Mouse (Mus musculus) myocyte (in vitro differentiated cells): ENCODE measurements around the gene Nif3l1. TPM values are rescaled to one million over a fixed set of nuclear protein-coding genes. Genes with fewer than 3 reads are reported as not detected.

Source experiments
- H3K27me3 ChIP-seq: one replicate; pipeline ENCODE4 v1.6.1; 2011; ENCODE audit not compliant: control insufficient read depth, insufficient read depth, insufficient read length
- H3K36me3 ChIP-seq: one replicate; pipeline ENCODE4 v1.6.1; 2011; ENCODE audit not compliant: control insufficient read depth, insufficient read depth
- H3K4me2 ChIP-seq: one replicate; pipeline ENCODE4 v1.6.1; 2011; ENCODE audit warnings: low read depth, control low read depth
- H3K4me3 ChIP-seq: one replicate; pipeline ENCODE4 v1.5.1; 2011; ENCODE audit warnings: mild to moderate bottlenecking, control low read depth, moderate library complexity
- H3K79me2 ChIP-seq: one replicate; pipeline ENCODE4 v1.6.1; 2011; ENCODE audit not compliant: control insufficient read depth, insufficient read depth
- H3ac ChIP-seq: one replicate; pipeline ENCODE4 v1.6.1; 2011; ENCODE audit not compliant: control insufficient read depth, insufficient read length
- CEBPB ChIP-seq: IDR thresholded peaks from 2 replicates; pipeline ENCODE4 v1.6.1; 2011; ENCODE audit warnings: mild to moderate bottlenecking, moderate library complexity; ENCODE audit not compliant: poor library complexity, insufficient read depth, severe bottlenecking
- E2F4 ChIP-seq: IDR thresholded peaks from one replicate; pipeline ENCODE4 v1.6.1; 2011; ENCODE audit warnings: mild to moderate bottlenecking, control low read depth, moderate library complexity; ENCODE audit not compliant: insufficient read depth
- MAX ChIP-seq: IDR thresholded peaks from one replicate; pipeline ENCODE4 v1.6.1; 2011; ENCODE audit warnings: low read depth, mild to moderate bottlenecking, control low read depth
- MYOD1 ChIP-seq, 3 experiments: IDR thresholded peaks; one replicate each; pipeline ENCODE4 v1.6.1; 2011; ENCODE audit warnings: control low read depth in 2 of 3, low read depth in 2 of 3, mild to moderate bottlenecking in 2 of 3, moderate library complexity in 1 of 3; ENCODE audit not compliant: insufficient read length in 2 of 3, control insufficient read depth in 1 of 3
- MYOG ChIP-seq, 3 experiments: IDR thresholded peaks; one replicate each; pipeline ENCODE4 v1.6.1; 2011; ENCODE audit warnings: control low read depth in 2 of 3, low read depth in 2 of 3, mild to moderate bottlenecking in 2 of 3; ENCODE audit not compliant: insufficient read length in 2 of 3, control insufficient read depth in 1 of 3, insufficient read depth in 1 of 3
- POLR2A ChIP-seq: IDR thresholded peaks from one replicate; pipeline ENCODE4 v1.6.1; 2011; ENCODE audit warnings: low read depth, mild to moderate bottlenecking, control low read depth, moderate library complexity; ENCODE audit not compliant: insufficient read length
- POLR2AphosphoS2 ChIP-seq: IDR thresholded peaks from one replicate; pipeline ENCODE4 v1.6.1; 2011; ENCODE audit warnings: low read depth, control low read depth; ENCODE audit not compliant: insufficient read length
- REST ChIP-seq: IDR thresholded peaks from one replicate; pipeline ENCODE4 v1.6.1; 2011; ENCODE audit warnings: mild to moderate bottlenecking, control low read depth, moderate library complexity; ENCODE audit not compliant: insufficient read depth, insufficient read length
- SRF ChIP-seq: IDR thresholded peaks from one replicate; pipeline ENCODE4 v1.6.1; 2011; ENCODE audit warnings: low read depth; ENCODE audit not compliant: control insufficient read depth, insufficient read length
- TCF12 ChIP-seq: IDR thresholded peaks from one replicate; pipeline ENCODE4 v1.6.1; 2011; ENCODE audit warnings: mild to moderate bottlenecking, control low read depth; ENCODE audit not compliant: poor library complexity, insufficient read depth, severe bottlenecking
- TCF3 ChIP-seq: IDR thresholded peaks from one replicate; pipeline ENCODE4 v1.6.1; 2011; ENCODE audit warnings: low read depth, control low read depth; ENCODE audit not compliant: insufficient read length
- USF1 ChIP-seq: IDR thresholded peaks from one replicate; pipeline ENCODE4 v1.6.1; 2011; ENCODE audit warnings: low read depth, mild to moderate bottlenecking, control low read depth, moderate library complexity
- polyA plus RNA-seq: library from polyadenylated mRNA; unstranded; fragments of >200 nt; fragmentation: generic; extraction: Trizol; gene quantifications from one replicate; pipeline ENCODE4 v1.2.1, GENCODE M21; 2012; ENCODE audit warnings: missing spikeins

Gene Nif3l1
- polyA plus RNA-seq, 1 experiment: 30.0 TPM

GRCm38 (mm10) chr1:58424551-58424950 lies 20.4 kb upstream of the Nif3l1 start:
- Histone ChIP-seq H3K4me3 (no peak overlapping the region), H3K36me3 (peaks cover 23% of the 10 kb centered on the region), H3K27me3 (no peaks in the 10 kb centered on the region), H3K79me2 (peaks cover 41% of the 10 kb centered on the region), H3ac (no peak overlapping the region), H3K4me2 (peak overlapping the region; percentile 45)
- TF ChIP-seq TCF12 (no peak), POLR2A (no peak), E2F4 (no peak), CEBPB (no peak), POLR2AphosphoS2 (no peak), MYOG (IDR thresholded peaks at IDR 0.05; ENCODE audit: control insufficient read depth in 1 of 3, insufficient read depth in 1 of 3, insufficient read length in 2 of 3, low read depth in 2 of 3) (no peak), TCF3 (no peak), USF1 (no peak), MAX (no peak), MYOD1 (IDR thresholded peaks at IDR 0.05; ENCODE audit: control insufficient read depth in 1 of 3, insufficient read length in 2 of 3, low read depth in 2 of 3) (no peak), SRF (no peak), REST (no peak)

GRCm38 (mm10) chr1:58444691-58445090 lies 260 bp upstream of the Nif3l1 start:
- Histone ChIP-seq H3K79me2 (peaks cover 37% of the 10 kb centered on the region), H3K4me3 (peak overlapping the region; percentile 93), H3K27me3 (no peaks in the 10 kb centered on the region), H3ac (peak overlapping the region; percentile 64), H3K4me2 (peak overlapping the region; percentile 85), H3K36me3 (peaks cover 9% of the 10 kb centered on the region)
- TF ChIP-seq SRF (no peak), REST (no peak), MYOD1 (IDR thresholded peaks at IDR 0.05; ENCODE audit: control insufficient read depth in 1 of 3, insufficient read length in 2 of 3, low read depth in 2 of 3) (no peak), POLR2AphosphoS2 (no peak), MAX (no peak), POLR2A (no peak), CEBPB (no peak), E2F4 (no peak), TCF12 (no peak), USF1 (no peak), MYOG (IDR thresholded peaks at IDR 0.05; ENCODE audit: control insufficient read depth in 1 of 3, insufficient read depth in 1 of 3, insufficient read length in 2 of 3, low read depth in 2 of 3) (no peak), TCF3 (no peak)

GRCm38 (mm10) chr1:58445861-58446260 lies 910 bp downstream of the Nif3l1 start:
- Histone ChIP-seq H3K4me2 (peak overlapping the region; percentile 78), H3K4me3 (peak overlapping the region; percentile 93), H3ac (peak overlapping the region; percentile 64), H3K79me2 (peaks cover 42% of the 10 kb centered on the region), H3K36me3 (peaks cover 9% of the 10 kb centered on the region), H3K27me3 (no peaks in the 10 kb centered on the region)
- TF ChIP-seq TCF12 (no peak), E2F4 (no peak), POLR2AphosphoS2 (no peak), POLR2A (no peak), TCF3 (no peak), MYOD1 (IDR thresholded peaks at IDR 0.05; ENCODE audit: control insufficient read depth in 1 of 3, insufficient read length in 2 of 3, low read depth in 2 of 3) (no peak), MYOG (IDR thresholded peaks at IDR 0.05; ENCODE audit: control insufficient read depth in 1 of 3, insufficient read depth in 1 of 3, insufficient read length in 2 of 3, low read depth in 2 of 3) (no peak), USF1 (no peak), SRF (no peak), MAX (no peak), CEBPB (no peak), REST (no peak)

DNA sequence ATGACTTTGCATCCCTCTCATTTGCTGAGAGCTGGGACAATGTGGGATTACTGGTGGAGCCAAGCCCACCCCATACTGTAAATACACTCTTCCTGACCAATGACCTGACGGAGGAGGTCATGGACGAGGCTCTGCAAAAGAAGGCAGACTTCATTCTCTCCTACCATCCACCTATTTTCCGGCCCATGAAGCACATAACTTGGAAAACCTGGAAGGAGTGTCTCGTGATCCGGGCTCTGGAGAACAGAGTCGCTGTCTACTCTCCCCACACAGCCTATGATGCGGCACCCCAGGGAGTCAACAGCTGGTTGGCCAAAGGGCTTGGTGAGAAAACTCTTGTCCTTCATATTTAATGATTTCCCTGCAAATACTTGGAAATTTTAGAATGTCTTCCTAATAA lies 2.8 kb downstream of the Nif3l1 start:
- peaks cover 42% of the 10 kb centered on the region for H3K79me2 ChIP-seq
- no peak overlapping the region for H3ac ChIP-seq
- no peak for TF ChIP-seq TCF3
- TF ChIP-seq MAX: no peak
- no peak for TF ChIP-seq POLR2AphosphoS2
- no peak for TF ChIP-seq CEBPB
- no peak for TF ChIP-seq SRF
- no peak for TF ChIP-seq USF1
- no peak for TF ChIP-seq POLR2A
- TF ChIP-seq MYOG (IDR thresholded peaks at IDR 0.05; ENCODE audit: control insufficient read depth in 1 of 3, insufficient read depth in 1 of 3, insufficient read length in 2 of 3, low read depth in 2 of 3): no peak
- TF ChIP-seq MYOD1 (IDR thresholded peaks at IDR 0.05; ENCODE audit: control insufficient read depth in 1 of 3, insufficient read length in 2 of 3, low read depth in 2 of 3): no peak
- peaks cover 14% of the 10 kb centered on the region for H3K36me3 ChIP-seq
- no peak overlapping the region for H3K4me3 ChIP-seq
- no peak overlapping the region for H3K4me2 ChIP-seq
- no peaks in the 10 kb centered on the region for H3K27me3 ChIP-seq

DNA sequence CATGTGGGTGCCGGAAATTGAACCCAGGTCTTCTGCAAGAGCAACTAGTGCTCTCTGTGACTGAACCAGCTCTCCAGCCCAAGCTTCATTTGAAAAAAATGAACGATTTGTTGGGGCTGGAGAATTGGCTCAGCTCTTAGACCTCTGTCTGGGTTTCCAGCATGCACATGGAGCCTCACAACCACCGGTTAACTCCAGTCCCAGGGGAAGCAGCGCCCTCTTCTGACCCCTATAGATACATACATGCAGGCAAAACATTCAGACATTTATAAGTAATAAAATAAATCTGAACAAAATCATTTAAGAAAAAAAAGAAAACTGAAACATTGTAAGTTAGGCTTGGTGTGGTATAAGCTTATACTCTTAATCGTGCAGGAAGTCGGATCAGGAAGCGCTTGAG lies 3.4 kb downstream of the Nif3l1 start:
- TF ChIP-seq TCF3 (no peak), POLR2A (no peak), CEBPB (no peak), E2F4 (no peak)
- Histone ChIP-seq H3K27me3 (no peaks in the 10 kb centered on the region), H3K4me2 (no peak overlapping the region), H3K36me3 (peaks cover 20% of the 10 kb centered on the region), H3ac (no peak overlapping the region), H3K4me3 (no peak overlapping the region), H3K79me2 (peaks cover 42% of the 10 kb centered on the region)
